Mouse (Mus musculus) retina, embryonic 14.5 days (tissue): ENCODE data around the gene Gsn.
A peak's percentile ranks its signal among the peaks of the same experiment; 100 is the strongest.

Experiments used
- DNase-seq: peaks from one replicate; pipeline ENCODE4 v3.0.0-alpha.2; 2015; ENCODE audit warnings: low spot score

The Gsn gene

DNA sequence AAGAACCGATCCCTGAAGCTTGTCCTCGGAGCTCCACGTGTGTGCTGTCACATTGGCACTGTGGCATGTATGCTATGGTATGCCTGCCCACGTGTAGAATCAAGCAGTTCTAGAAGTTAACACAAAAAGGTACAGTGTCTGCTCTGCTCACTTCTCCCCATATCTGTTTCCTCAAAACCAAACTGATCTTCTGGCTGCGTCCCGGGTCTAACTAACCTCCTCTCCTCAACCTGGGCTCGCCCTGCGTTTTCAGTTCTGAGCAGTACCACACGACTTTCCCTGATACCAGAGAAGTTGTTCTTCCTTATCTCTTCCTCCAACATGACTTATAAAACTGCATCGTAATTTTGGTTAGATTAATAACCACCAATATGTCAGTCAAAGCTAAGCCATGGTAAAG lies 71.4 kb downstream of the Gsn start:
- no peak for DNase-seq

DNA sequence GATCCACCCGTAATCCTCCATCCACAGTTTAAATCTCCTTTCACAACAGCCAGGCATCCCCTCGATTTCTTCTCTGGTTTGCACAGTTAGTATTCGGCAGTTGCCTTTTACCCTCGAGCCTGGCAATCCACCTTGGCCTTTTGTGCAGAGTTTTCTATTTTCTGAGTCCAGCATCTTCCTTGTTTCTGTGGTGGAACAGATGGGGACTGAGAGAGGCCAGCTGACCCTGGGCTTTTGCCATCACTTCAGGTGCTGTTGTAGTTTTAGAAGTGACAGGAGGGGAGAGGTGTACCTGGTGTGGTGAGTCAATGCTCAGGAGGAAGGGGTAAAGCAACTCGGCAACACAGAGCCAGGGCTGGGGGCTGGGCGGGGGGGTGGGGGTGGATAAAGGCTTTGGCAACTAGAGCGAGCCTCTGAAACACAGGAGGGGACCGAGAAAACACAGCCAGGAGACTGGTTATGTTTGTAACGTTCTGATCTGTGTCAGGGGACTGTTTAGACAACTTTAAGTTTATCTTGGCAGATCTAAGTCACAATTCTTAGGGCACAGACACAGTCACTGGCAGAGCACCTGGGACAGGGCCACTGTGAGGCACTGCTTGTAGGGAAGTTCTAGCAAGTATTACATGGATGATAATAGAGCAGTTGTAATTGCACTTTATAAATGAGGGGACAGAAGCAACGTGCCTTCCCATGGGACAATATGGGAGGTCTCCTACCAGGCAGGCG lies 72.0 kb downstream of the Gsn start:
- no peak for DNase-seq

DNA sequence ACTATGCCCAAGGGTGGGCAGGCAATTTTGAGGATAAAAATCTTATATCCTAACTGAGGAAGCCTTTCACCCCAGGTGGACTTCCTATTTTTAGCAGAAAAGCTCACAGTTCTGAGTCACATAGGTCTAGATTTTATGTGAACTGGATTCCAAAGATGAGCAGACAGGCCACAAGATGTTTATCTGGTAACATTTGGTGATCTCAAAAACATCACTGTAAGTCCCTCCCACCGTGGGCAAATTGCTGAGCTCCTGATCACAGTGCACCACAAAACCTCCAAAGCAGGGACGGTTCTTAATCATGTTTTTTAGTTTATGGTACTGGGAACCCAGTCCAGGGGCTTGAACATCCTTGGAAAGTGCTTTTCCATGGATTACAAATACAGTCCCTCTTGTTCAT lies 72.9 kb downstream of the Gsn start:
- no peak for DNase-seq

DNA sequence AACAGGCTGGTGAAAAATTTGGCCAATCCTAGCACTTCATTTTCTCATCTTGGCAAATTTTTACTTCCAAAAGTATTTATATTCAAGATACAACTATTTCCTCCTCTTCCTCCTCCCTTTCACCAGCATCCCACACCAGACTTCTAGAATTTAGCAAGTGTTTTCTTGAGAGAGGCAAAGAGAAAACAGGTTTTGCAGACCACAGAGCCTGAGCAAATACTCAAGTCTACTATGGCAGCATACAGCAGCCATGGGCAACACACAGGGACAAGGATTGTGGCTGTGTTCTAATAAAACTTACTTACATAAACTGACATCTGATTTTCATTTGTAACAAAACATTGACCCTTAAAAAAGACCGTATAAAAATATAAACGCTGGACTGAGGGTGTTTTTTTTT lies 75.0 kb downstream of the Gsn start:
- DNase-seq = no peak

DNA sequence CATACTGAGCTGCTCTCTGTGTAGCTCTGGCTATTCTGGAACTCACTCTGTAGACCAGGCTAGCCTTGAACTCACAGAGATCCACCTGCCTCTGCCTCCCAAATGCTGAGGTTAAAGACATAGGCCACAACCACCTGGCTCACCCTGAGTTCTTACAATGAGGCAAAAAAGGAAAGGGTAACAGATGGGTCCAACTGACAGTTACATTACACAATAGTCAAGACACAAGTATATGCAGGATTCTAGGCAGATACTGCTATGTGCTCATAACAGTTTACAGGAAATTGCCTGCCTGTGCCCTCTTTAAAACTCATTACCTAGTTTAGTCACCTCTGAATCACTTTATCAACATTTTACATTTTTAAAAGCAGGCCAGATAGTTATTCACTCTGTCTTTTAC lies 77.5 kb downstream of the Gsn start:
- DNase-seq = no peak

DNA sequence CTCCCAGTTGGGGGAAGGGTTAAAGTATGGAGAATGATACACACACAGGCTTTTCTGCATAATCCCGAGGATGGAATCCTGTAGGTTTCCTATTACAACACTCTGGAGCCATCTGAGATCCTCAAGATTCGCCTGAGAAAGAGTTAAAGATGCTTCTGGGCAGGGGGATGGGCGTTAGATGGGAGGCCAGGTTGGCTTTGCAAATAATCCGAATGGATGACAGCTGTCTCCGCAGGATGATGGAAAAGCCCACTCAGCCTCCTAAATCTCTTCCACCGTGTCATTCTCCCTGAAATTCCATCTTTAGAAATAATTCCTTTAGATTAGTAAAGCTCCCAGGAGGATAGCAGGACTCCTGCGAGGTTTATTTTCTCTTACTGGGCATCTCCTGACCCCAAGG lies 79.4 kb downstream of the Gsn start:
- peak; percentile 17 for DNase-seq

DNA sequence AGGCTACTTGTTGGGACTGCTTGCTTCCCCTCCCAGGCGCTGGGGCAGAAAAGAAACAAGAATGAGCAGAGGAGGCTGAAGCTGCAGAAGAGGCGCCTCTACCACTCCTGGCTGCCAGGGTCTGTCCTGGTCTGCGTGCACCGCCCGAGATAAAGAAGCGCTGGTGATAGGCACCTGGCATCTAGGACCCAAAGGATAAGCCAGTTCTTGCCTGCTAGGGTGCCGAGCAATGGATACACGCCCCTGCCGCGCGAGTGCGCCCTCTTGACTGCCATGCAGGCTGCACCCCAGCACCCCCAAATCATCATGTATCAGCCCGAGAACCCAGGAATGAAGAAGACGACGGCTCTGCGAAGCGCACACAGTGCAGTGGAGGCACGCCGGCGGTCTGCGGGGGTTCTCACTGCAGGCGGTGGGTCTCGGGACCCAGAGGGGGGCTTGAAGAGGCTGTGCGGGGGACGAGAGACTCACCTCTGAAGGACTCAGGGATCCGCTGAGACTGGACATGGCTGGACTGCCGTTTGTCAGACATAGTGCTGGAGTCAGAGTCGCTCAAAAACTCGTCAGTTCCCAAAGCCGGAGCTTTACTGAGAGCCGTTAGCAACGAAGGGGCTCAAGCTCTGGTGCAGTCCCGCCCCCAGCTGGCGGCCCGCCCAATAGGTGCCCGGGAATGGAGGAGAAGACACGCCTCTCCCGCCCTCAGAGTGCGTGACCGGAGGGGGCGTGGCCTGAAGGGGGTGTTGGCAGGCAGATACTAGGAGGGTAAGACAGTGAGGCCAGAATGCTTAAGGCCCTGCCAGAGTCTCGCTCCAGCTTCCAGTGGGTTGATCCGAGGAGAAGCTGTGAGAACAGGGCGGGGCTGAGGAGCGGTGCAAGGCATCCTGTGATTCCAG lies 80.5 kb downstream of the Gsn start, which contains the start of gene Stom:
Gene Stom (minus strand): TSS at position 589 of the 893 bp plus-strand sequence.
- DNase-seq = peak; percentile 98

DNA sequence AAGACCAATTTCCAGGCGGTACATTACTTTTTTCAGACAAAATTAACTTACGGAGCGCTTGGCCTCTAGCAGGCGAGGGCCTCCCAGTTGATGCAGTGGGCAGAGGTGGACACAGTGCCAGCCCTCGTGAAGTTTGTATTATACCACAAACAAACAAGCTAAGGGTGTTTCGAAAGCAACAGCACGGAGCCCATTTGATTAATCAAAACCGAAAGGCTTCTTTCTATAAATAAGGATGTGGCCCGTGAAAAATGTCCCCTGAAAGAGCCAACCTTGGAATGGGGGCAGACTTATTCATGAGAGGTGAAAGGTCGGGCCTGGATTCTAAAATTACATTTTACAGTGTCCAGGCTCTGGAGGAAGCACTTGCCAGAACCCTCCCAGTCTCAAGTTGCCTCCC lies 81.2 kb downstream of the Gsn start:
- no peak for DNase-seq

DNA sequence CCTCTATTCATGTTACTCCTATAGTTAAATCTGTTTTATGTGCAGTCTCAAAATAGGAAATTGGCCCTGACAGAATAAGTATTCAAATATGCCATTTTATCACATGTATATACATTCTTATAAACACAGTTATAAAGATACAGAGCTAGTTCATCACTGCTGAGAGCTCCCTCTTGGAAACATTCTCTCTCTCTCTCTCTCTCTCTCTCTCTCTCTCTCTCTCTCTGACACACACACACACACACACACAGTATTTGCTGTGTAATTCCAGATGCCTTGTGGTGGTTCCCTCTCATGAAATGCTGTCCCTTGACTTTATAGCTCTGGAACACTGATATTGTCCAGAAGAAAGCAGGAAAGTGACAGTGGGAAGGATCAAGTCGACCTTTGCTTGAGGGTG lies 81.9 kb downstream of the Gsn start:
- DNase-seq = no peak

DNA sequence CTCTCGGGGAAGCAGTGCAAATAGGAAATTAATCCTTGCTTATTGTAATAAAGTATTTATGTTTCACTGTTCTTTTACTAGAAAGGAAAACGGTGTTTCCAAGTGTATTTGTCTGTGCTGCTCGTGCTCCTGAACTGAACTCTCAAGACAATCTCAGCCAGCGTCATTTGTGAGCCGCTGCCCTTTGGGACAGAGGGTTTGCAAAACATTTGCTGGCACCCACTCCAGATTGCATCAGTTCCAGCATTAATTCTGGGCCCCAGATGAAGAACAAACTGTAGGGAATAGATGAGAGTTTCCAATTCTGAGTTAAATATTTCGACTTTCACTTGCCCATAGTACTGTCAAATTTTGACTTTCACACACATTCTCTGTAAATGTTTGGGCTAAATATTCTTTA lies 82.5 kb downstream of the Gsn start:
- DNase-seq = no peak

DNA sequence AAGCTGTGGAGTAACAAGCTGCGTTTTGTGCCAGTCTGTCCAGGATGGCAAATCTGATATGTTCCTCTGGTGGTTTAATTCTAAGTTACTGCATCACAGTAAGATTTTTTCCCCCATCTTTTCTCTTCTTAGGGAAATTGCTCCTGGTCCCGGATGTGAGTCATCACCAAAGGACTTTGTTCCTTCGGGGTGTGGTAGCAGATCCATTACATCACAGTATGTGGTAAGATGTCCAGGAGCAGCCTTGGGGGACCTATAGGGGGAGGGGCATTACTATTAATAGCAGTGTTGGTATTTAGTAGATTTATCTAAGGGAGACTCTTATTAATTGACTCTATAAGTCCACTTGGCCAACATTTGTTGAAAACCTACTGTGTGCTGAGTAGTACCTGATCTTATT lies 86.4 kb downstream of the Gsn start:
- no peak for DNase-seq

DNA sequence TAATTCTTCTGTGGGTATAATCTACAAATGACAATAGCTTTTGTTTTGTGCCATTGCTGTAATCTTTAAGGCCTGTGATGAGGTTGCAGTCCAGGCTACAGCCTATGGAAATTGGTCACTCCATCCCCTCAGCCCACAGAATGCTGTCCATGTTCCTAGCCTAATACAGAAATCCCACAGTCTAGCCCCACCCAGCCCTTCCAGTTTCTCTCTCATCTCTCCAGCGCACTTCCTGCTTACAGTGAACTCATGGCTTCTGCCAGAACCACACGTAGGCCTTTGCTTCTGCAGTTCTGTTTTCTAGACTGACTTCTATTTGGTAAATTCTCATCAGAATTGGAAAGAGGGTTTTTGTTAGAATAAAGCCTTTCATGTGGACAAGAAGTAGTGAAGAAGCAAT lies 89.8 kb downstream of the Gsn start:
- DNase-seq = no peak

DNA sequence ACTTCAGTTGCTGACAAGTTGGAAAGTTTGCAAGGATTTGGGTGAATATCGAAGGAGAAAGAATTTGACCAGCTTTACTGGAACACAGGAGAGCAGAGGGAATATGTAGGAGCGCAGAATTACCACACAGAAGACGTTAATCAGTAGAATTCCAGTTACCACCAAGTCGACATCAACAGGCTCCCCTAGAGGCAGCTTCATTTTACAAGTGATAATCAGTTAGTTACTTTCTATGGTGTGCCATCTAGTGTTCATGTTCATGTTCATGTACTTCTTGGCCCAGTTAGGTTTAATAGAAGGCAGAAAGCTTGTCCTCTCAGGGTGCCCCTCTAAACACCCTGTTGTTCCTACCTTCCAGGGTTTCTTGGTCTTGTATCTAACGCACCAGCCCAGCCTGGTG lies 93.0 kb downstream of the Gsn start:
- peak; percentile 72 for DNase-seq
